Mouse (Mus musculus) heart, embryonic 14.5 days (tissue): ENCODE results near the gene Dgkz. TPM values are rescaled to one million over a fixed set of nuclear protein-coding genes. Genes with fewer than 3 reads are reported as not detected.

ENCODE experiments used
- ATAC-seq: fragments of 200-750 bp; cut with Nextera tagmentation; 2 replicates; pipeline ENCODE4 v1.8.0; 2017; ENCODE audit warnings: low read depth, moderate TSS enrichment; ENCODE audit not compliant: insufficient number of reproducible peaks, insufficient read depth, low FRiP score
- H3K27ac ChIP-seq, 2 experiments: fragments of 200-500 bp in 1 of 2; fragments of 300-500 bp in 1 of 2; sonication (generic) in 1 of 2; replicated peaks in 1 of 2; 2 replicates each; pipeline ENCODE4 v1.5.1; 2012 to 2014; ENCODE audit warnings: low read depth in 2 of 2, low read length in 2 of 2, control low read depth in 1 of 2, mild to moderate bottlenecking in 1 of 2, mixed read lengths in 1 of 2; ENCODE audit not compliant: control insufficient read depth in 1 of 2, insufficient read depth in 1 of 2
- H3K27me3 ChIP-seq: fragments of 300-500 bp; sonication (generic); 2 replicates; pipeline ENCODE4 v1.6.1; 2014; ENCODE audit warnings: mild to moderate bottlenecking, low read length, control low read depth; ENCODE audit not compliant: control insufficient read depth, insufficient read depth
- H3K36me3 ChIP-seq: fragments of 300-500 bp; sonication (generic); 2 replicates; pipeline ENCODE4 v1.6.1; 2014; ENCODE audit warnings: mild to moderate bottlenecking, control low read depth, low read length, mixed read lengths; ENCODE audit not compliant: control insufficient read depth, insufficient read depth
- H3K4me1 ChIP-seq, 2 experiments: fragments of 200-500 bp in 1 of 2; fragments of 300-500 bp in 1 of 2; sonication (generic) in 1 of 2; 2 replicates each; pipeline ENCODE4 v1.6.1; 2012 to 2014; ENCODE audit warnings: low read length in 2 of 2, control low read depth in 1 of 2, mixed read lengths in 1 of 2; ENCODE audit not compliant: control insufficient read depth in 2 of 2, insufficient read depth in 2 of 2
- H3K4me2 ChIP-seq: fragments of 300-500 bp; sonication (generic); 2 replicates; pipeline ENCODE4 v1.6.1; 2014; ENCODE audit warnings: mild to moderate bottlenecking, low read length
- H3K4me3 ChIP-seq, 2 experiments: fragments of 200-500 bp in 1 of 2; fragments of 300-500 bp in 1 of 2; sonication (generic) in 1 of 2; 2 replicates each; pipeline ENCODE4 v1.5.1; 2012 to 2014; ENCODE audit warnings: low read length in 2 of 2, mild to moderate bottlenecking in 2 of 2, control low read depth in 1 of 2, low read depth in 1 of 2, moderate library complexity in 1 of 2; ENCODE audit not compliant: control insufficient read depth in 1 of 2, insufficient read depth in 1 of 2
- H3K9ac ChIP-seq: fragments of 300-500 bp; sonication (generic); 2 replicates; pipeline ENCODE4 v1.6.1; 2014; ENCODE audit warnings: mild to moderate bottlenecking, low read length
- H3K9me3 ChIP-seq: fragments of 300-500 bp; sonication (generic); 2 replicates; pipeline ENCODE4 v1.6.1; 2016; ENCODE audit warnings: low read length, control low read depth; ENCODE audit not compliant: control insufficient read depth
- WGBS: fragments of 180-500 bp; shearing (Covaris S2); extraction: QIAGEN DNeasy Blood & Tissue Kit; methylation state at CpG from one replicate; pipeline ENCODE4 v1.1.7; 2014; 5-methylcytosine and 5-hydroxymethylcytosine counted together
- polyA plus RNA-seq: library from polyadenylated mRNA; unstranded; fragments of >200 nt; fragmentation: Nextera tagmentation; extraction: Ambion mirVana; gene quantifications from 2 replicates; pipeline ENCODE4 v1.2.1, GENCODE M21; 2014

Dgkz gene
- polyA plus RNA-seq, 1 experiment from 2014 or later = 47.8 TPM

- Histone ChIP-seq H3K36me3 (peaks cover 12% of the 10 kb centered on the region; the same call in 1 of the 2 replicates), H3K27ac (no peak overlapping the region)
- no peak for ATAC-seq
These were observed 14.1 kb upstream of the Dgkz start for GRCm38 (mm10) chr2:91989750-91990149.

GRCm38 (mm10) chr2:91987542-91987941, 11.9 kb upstream of the Dgkz start:
- no peak for ATAC-seq
- Histone ChIP-seq H3K27me3 (no peaks in the 10 kb centered on the region), H3K4me1 (peaks cover 9 to 15% of the 10 kb centered on the region in 2 experiments), H3K9me3 (0 out of 2 replicates have a peak, but pooled peaks cover 2% of the 10 kb centered on the region), H3K27ac (no peak overlapping the region), H3K9ac (no peak overlapping the region), H3K4me2 (no peak overlapping the region), H3K36me3 (peaks cover 12% of the 10 kb centered on the region; the same call in 1 of the 2 replicates), H3K4me3 (no peak overlapping the region)
- WGBS = 5% methylated on average over 3 of the region's 3 CpGs

More at GRCm38 (mm10) chr2:91989750-91990149, 14.1 kb upstream of the Dgkz start:
- H3K4me1 ChIP-seq = peaks cover 5 to 6% of the 10 kb centered on the region in 2 experiments
- H3K4me2 ChIP-seq = no peak overlapping the region
- no peak overlapping the region for H3K9ac ChIP-seq
- H3K9me3 ChIP-seq = 0 out of 2 replicates have a peak, but pooled peaks cover 2% of the 10 kb centered on the region
- H3K27me3 ChIP-seq = no peaks in the 10 kb centered on the region
- H3K4me3 ChIP-seq = no peak overlapping the region

- no peaks in the 10 kb centered on the region for H3K27me3 ChIP-seq
- peaks cover 9 to 15% of the 10 kb centered on the region in 2 experiments for H3K4me1 ChIP-seq
- WGBS = 14% methylated on average over 5 of the region's 5 CpGs
- H3K36me3 ChIP-seq = peaks cover 12% of the 10 kb centered on the region; the same call in 1 of the 2 replicates
- no peak overlapping the region for H3K9ac ChIP-seq
- no peak overlapping the region for H3K27ac ChIP-seq
- no peak overlapping the region for H3K4me3 ChIP-seq
- no peak overlapping the region for H3K4me2 ChIP-seq
- no peak for ATAC-seq
- H3K9me3 ChIP-seq = 0 out of 2 replicates have a peak, but pooled peaks cover 2% of the 10 kb centered on the region
These were observed 10.4 kb upstream of the Dgkz start for GRCm38 (mm10) chr2:91986071-91986470.

GRCm38 (mm10) chr2:91984906-91985525, 9.4 kb upstream of the Dgkz start:
- Histone ChIP-seq H3K4me2 (peak overlapping the region; percentile 62), H3K27ac (peak overlapping the region; percentile 70 to 75), H3K36me3 (0 out of 2 replicates have a peak, but pooled peaks cover 6% of the 10 kb centered on the region), H3K4me1 (peaks cover 9 to 20% of the 10 kb centered on the region in 2 experiments), H3K9me3 (0 out of 2 replicates have a peak, but pooled peaks cover 2% of the 10 kb centered on the region), H3K27me3 (no peaks in the 10 kb centered on the region), H3K9ac (no peak overlapping the region), H3K4me3 (no peak overlapping the region)
- ATAC-seq = no peak
- WGBS = 45% methylated on average over 9 of the region's 9 CpGs

- Histone ChIP-seq H3K4me1 (peaks cover 9 to 21% of the 10 kb centered on the region in 2 experiments), H3K4me3 (peak overlapping the region; percentile 6; a peak in 1 of 4 replicates), H3K36me3 (0 out of 2 replicates have a peak, but pooled peaks cover 1% of the 10 kb centered on the region), H3K27ac (peak overlapping the region; percentile 53 to 70), H3K9me3 (no peaks in the 10 kb centered on the region), H3K27me3 (no peaks in the 10 kb centered on the region), H3K4me2 (peak overlapping the region; percentile 62), H3K9ac (peak overlapping the region; percentile 67)
- WGBS = 3% methylated on average over 10 of the region's 13 CpGs
- ATAC-seq = peak; percentile 87
These were observed 8.8 kb upstream of the Dgkz start for GRCm38 (mm10) chr2:91984439-91984838.

GRCm38 (mm10) chr2:91980830-91981229, 5.2 kb upstream of the Dgkz start:
- peaks cover 13% of the 10 kb centered on the region for H3K27me3 ChIP-seq
- ATAC-seq = no peak
- no peak overlapping the region for H3K27ac ChIP-seq
- 53% methylated on average over 5 of the region's 5 CpGs for WGBS
- no peak overlapping the region for H3K4me3 ChIP-seq
- no peak overlapping the region for H3K9ac ChIP-seq
- H3K4me2 ChIP-seq = no peak overlapping the region
- H3K36me3 ChIP-seq = no peaks in the 10 kb centered on the region
- peaks cover 21 to 38% of the 10 kb centered on the region in 2 experiments for H3K4me1 ChIP-seq
- H3K9me3 ChIP-seq = no peaks in the 10 kb centered on the region

GRCm38 (mm10) chr2:91980245-91980644, 4.6 kb upstream of the Dgkz start:
- ATAC-seq = no peak
- 36% methylated on average over 4 of the region's 4 CpGs for WGBS
- Histone ChIP-seq H3K36me3 (no peaks in the 10 kb centered on the region), H3K4me1 (peaks cover 24 to 43% of the 10 kb centered on the region in 2 experiments), H3K27ac (no peak overlapping the region), H3K9me3 (no peaks in the 10 kb centered on the region), H3K4me2 (no peak overlapping the region), H3K4me3 (no peak overlapping the region), H3K27me3 (peaks cover 19% of the 10 kb centered on the region), H3K9ac (no peak overlapping the region)
